Mouse (Mus musculus): Measurements from ENCODE around the gene Wdr6.

DNA sequence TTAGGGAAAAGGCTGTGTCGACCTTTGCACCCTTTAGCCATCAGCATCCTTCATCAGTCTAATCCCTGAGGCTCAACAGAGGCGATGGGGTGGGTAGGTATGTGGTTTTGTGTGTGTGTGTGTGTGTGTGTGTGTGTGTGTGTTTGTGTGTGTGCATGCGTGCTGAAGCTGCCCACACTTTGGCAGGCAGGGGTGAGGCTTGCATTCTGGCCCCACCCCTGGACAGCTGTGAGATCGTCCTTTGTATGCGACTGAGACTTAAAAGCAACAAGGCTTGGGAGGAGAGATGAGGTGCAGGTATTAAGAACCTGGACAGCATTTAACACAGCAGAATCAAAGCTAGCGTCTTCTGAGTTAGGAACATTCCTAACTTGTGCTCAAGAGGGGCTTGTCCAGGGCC, 1.5 kb downstream of the Wdr6 start:
- TF ChIP-seq CTCF (conservative IDR thresholded peaks at IDR 0.05 in 1 of 2, IDR thresholded peaks at IDR 0.05 in 1 of 2; ENCODE audit: low read depth in 2 of 2, low read length in 2 of 2): no peak
- no peak for TF ChIP-seq ZNF384 (IDR thresholded peaks at IDR 0.05; ENCODE audit: low read depth, low read length)
- TF ChIP-seq BHLHE40 (IDR thresholded peaks at IDR 0.05; ENCODE audit: low read depth, low read length): no peak
- no peak for TF ChIP-seq ETS1 (conservative IDR thresholded peaks at IDR 0.05; ENCODE audit: low read depth, low read length)
- no peak for TF ChIP-seq NRF1 (IDR thresholded peaks at IDR 0.05; ENCODE audit: low read depth, low read length)
- no peak for TF ChIP-seq CHD1 (IDR thresholded peaks at IDR 0.05; ENCODE audit: low read depth, low read length)
- TF ChIP-seq JUN (IDR thresholded peaks at IDR 0.05; ENCODE audit: insufficient read depth, low read depth, low read length): no peak

Measured in CH12.LX (cell line).